Mouse (Mus musculus): Measurements from ENCODE around the gene Rom1.
"Not testable (repeated sequence)": the region's sequence is repeated elsewhere in the genome, so short reads cannot be mapped to it uniquely, and the experiment has no call there.

The Rom1 gene

DNA sequence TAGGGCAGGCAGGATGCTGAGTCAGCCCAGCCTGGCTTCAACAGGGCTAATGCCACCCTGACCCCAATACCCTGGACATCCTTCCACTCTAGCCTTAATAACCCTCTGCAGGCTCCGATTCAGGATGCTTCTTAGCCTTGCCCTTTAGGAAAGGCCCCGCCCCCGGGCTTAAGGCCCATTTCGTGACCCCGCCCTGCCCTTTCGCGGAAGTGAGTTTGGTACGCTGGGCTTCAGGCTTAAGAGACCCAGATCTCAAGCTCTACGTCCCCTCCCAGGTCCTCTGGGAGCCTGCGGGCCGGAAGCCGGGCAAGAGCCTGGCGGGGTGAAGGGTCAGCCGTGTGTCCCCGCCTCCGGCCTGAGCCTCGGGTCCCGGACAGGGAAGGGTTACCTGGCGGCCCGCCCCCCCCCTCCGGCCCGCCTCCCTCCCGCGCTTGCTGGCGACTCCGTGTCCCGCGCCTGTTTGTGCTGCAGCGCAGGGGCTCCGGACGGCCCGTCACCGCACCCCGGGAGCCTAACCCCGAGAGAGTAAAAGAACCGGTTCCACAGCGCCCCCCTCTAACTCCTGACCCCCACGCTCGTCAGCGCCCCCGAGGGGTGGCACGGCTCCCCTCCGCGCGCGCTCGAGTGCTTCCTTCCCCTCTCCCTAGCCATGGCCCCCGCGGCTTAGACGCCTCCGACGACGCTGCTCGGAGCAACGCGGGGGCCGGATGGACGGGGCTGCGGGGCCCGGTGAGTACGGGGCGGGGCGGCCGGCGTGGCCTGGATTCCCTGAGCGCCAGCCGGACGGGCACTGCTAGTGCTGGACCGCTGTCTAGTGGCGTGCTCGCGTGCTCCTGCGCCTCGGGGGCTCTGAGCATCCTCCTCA is at the start of gene Rom1, which contains the start of gene Eml3:
Rom1 (minus strand) TSS at position 133 of the 865 bp plus-strand sequence.
Eml3 (plus strand) TSS at position 329 of the 865 bp plus-strand sequence.
- DNase-seq, result peak; percentile 93

DNA sequence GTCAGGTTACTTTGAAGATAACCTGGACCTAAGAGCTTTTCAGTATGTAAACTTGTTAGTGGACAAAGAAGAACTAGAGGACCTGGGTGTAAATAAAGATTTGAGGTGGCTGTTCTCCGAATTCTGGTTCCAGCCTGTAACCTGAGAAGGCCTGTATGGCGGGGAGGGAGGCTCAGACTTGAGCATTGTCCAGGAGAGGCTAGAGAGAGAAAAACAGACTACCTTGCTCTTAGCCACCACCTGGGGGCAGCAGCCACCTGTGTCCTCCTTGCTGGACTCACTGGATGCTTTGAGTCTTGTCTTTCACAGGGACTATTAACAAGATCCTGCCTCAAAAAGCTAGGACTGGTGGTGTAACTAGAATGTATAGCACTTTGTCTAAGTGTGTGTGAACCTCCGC is 47.4 kb upstream of the Rom1 start:
- DNase-seq, result peak; percentile 47

DNA sequence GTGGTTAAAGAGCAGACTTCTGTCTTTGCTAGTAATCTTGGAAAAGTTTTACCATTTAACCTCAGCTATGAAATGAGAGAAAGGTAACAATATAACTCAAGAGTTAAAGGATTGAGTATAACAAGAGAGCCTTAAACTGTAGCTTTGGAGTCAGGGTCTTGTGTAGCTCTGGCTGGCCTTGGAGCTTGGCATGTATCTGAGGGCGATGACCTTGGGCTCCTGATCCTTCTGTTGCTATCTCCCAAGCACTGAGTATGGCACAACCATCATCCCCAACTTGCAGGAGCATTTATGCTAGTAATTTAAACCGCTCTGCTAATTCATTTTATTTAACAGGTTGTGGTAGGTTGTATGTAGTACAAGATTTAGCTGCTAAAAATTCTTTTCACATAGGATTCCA is 46.3 kb upstream of the Rom1 start:
- DNase-seq, result no peak

DNA sequence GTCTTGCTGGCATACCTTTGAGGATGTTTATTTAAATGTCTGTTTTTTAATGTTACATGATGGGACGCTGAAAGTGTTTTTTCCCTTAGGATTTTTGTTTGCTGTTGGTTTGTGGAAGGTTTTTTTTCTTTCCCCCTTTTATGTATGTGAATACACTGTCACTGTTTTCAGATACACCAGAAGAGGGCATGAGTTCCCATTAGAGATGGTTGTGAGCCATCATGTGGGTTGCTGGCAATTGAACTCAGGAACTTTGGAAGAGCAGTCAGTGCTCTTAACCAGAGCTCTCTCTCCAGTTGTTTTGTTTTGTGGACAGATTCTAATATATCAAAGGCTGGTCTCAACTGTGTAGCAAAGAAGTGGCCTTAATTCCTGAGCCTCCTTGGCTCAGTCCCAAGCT is 45.5 kb upstream of the Rom1 start:
- no peak for DNase-seq

DNA sequence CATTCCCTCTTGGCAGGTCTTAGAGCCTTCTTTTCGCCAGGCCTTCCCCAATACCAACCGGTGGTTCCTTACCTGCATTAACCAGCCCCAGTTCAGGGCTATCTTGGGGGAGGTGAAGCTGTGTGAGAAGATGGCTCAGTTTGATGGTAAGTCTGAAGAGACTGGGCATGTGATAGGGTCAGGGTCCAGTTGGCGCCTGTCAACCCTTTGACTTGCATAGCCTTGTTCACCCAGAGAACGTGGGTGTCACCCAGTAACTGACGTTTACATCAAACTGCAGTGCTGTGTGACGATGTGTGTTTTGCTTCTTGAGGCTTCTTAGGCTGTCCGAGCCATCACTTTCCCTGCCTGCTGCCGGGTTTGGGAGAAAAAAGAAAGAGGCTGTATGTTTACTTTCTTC is 43.3 kb upstream of the Rom1 start:
- not testable (repeated sequence) for DNase-seq

DNA sequence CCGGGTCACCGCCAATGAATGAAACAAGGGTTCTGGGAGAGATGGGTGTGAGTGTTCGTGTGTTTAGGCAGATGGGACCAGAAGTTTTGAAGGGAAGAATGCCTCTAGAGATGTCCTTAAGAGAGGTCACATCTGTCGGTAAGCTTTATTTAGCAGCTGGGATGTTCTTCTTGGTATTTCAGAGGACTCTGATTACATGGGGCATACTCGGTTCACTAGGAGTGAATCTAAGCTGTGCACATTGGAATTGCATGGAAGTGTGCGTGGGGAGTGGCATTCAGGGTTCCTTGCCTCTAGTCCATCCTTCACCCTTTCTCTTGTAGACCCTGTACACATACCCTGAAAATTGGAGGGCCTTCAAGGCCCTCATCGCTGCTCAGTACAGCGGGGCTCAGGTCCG is 38.7 kb upstream of the Rom1 start:
- no peak for DNase-seq

DNA sequence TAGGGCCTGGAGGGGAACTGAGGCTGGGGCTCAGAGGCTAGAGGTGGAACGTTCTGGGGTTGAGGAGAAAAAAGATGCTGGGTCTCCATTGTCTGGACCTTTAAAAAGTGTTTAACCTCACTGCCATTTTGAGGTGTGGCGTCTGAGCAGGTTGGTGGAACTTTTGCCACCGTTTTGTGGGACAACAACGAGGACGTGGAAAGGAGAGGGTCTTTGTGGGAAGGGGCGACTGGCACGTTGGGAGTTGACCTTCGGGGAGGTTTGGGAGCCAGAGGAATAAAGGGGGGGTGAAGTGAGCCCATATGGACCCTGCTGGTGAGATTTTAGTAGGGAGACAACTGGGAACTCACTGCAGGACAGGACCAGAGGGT is 38.2 kb upstream of the Rom1 start:
- DNase-seq, result no peak

DNA sequence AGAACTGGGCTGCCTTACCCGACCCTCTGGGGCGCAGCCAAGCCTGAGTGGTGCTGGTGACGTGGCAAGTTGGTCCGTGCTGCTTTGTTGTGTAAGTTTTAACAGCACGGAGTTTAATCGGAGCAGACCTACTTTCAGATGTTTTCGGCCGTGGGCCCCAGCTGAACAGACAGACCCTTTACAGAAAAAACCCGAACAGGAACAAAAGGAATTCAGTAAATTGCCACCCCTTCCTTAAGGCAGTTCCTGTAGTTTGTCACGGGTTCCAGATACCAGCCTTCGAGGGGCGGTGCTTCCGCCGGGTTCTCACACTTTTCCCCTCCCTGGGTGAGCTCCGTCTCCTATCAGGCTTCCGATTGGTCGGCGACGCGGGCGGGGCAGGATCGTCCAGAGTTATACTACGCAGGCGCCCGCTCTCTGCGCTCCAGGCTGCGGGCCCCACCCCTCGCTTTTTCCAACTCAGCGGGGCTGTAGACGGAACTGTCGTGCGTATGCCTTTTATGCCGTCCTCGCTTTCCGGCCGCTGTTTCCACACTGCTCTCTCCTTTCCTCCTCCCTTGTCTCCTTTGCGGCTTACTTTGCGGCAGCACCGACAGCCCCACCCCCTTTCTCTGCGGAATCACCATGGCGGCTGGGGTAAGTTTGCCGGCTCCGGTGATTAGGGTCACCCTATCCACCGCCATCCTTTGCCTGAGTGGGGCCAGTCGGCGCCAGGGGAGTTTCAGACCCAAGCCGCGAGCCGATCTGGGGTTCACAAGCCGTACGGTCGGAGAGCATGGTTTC is 37.6 kb upstream of the Rom1 start, which contains the start of gene Eef1g:
Eef1g (plus strand) TSS at position 452 of the 783 bp plus-strand sequence.
- DNase-seq, result peak; percentile 99

DNA sequence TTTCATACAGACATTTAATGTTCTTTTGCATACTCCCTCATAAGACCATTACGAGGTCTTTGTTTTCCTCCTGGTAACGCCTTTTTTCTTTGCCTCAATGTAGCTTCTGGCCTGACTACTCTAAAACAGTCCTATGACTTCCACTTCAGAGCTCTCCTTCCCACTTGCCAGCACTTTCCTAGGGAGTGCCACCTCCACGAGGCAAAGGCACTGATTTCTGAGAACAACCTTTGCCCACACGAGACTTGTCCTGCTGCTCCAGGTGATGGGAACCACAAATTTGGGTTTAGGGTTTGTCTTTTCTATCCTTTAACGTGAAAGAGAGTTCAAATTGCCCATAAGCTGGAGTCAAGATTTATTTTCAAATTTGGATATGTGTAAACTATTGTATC is 37.0 kb upstream of the Rom1 start:
- DNase-seq, result no peak

DNA sequence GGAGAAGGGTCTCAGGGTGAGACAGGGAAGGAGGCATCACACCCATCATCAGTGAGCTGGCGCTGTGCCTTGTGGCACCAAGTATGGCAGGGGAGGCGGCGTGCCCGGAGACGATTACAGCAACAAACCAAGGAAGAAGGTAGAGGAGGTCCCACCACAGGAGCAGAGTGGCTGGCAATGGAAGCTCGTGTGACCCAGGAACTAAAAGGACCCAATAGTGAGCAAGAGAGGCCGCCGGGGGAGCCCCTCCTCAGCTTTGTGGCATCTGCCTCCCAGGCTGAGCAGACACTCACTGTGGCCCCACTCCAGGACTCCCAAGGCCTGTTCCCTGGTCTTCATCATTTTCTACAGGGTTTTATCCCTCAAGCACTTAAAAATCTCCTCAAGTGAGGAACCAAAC is 36.6 kb upstream of the Rom1 start:
- peak; percentile 27 for DNase-seq

DNA sequence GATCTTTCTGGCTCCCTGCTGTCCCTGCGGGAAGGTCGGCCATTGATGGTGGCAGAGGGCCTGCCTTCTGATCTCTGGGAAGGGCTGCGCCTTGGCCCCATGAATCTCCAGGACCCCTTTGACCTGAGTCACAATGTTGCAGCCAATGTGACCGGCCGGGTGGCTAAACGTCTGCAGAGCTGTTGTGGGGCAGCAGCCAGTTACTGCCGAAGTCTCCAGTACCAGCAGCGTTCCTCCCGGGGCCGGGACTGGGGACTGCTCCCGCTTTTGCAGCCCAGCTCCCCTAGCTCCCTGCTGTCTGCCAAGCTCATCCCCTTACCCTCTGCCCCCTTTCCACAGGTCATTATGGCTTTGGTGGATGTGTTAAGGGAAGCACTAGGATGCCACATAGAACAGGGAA is 35.9 kb upstream of the Rom1 start:
- no peak for DNase-seq

DNA sequence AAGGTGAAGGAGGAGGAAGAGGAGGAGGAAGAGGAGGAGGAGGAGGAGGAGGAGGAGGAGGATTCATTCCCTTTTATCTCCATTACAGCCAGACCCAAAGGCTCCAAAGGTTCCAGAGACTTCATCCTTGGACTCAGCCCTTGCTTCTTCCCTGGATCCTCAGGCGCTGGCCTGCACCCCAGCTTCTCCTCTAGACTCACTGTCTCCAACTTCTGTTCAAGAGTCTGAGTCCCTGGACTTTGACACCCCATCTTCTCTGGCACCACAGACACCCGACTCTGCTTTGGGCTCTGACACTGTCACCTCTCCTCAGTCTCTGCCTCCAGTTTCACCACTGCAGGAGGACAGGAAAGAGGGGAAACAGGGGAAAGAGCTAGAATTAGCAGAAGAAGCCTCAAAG is 33.1 kb upstream of the Rom1 start:
- DNase-seq, result no peak

DNA sequence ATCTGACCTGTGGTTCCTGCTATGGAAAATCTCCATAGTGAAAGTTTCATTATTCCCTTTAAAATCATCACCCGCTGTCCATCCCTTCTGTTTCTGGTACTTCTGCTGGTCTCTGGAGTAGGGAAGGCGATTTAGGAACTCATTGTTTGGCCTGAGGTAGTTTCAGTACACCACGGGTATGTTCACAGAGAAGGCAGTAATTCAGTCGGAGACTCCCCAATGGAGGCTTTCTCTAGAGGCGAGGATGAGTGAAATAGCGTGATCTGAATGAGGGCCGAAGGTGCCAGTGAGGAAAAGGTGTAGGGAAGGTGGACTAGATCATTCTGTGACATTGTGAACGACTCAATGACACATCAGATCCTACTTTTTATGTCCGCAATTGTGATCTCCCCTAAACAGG is 25.0 kb upstream of the Rom1 start:
- DNase-seq, result no peak

DNA sequence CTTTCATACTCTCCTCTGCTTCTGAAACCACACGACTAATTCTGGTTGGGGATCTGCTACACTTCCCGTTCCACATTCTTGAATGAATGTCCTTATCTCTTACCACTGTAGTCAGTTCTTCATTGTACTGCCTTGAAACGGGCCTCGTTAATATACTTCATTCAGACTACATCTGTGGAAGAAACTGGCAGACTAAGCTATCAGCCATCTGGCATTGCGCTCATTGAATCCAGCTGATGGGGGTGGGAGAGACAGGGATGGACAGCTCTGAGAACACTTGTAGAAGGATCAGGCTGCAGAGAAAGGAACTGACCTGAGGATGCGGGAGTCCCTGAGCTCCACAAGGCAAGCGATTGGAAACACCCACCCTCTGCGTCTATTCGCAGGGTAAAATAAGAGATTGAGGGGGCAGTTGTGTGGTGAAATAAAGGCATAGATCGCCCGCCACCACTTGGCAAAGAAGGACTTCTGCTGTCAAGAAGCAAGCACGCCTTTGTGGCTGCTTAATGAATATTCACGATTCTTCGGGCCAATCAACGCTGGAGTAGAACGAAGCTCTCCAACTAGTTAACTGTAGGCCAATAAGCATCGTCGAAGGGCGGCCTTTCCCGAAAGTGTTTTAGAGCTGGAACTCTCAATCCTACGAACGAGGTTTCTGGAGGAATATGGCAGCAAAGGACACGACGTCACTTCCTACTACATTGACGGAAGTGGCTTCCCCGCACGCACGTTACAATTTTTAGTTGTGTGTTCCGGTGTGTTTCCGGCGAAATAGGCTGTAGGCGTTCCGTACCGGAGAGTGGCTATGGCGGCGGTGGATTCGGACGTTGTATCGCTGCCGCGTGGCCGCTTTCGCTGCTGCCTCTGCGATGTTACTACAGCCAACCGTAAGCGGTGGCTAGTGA is 24.2 kb upstream of the Rom1 start, which contains the start of gene Tut1:
Tut1 (plus strand) TSS at position 713 of the 905 bp plus-strand sequence.
- DNase-seq, result peak; percentile 90

DNA sequence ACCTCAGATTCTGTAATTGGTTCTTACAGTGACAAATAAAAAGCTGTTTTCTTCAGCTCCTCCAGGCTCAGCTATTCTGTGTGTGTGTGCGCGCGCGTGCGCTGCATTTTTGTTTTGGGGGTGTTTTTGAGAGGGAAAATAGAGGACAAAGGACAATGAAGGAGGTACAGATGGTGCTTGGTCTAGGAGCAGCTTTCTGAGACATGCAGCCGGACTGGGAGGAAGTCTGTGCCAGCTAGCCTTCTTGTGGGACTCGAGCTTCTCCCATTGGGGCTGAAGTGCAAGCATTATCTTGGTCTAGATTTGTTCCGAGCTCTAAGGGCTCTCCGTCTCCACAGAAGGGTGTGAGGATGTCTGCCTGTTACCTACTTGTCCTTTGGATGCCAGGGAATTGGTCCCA is 23.1 kb upstream of the Rom1 start:
- DNase-seq, result no peak

DNA sequence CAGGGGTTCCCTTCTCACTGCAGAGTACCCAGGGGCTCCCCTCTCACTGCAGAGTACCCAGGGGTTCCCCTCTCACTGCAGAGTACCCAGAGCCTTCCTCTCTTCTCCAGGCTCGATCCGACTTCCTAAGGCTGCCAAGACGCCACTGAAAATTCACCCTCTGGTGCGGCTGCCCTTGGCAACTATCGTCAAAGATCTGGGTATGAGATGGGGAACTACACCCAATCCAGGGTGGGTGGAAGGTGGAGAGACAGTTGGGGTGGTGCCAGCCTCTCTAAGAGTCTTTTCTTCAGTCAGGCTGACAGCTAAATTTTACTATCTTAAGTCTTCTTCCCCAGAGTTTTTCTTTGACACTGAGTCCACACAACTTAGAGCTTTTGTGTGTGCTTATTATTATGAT is 21.0 kb upstream of the Rom1 start:
- no peak for DNase-seq

DNA sequence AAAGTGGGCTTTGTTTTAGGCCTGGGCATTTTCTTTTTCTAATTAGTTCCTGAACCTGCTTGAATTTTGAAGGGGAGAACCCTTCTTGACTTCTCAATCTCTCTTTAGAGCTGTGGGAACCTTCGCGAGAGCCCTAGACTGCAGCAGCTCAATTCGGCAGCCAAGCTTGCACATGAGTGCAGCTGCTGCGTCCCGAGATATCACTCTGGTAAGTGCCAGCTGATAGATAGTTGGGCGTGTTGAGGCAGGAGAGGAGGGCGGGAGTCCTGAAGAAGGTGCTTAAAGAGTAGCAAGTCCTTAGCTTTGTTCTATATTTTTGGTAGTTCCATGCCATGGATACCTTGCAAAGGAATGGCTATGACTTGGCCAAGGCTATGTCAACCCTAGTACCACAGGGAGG is 17.8 kb upstream of the Rom1 start:
- DNase-seq, result no peak

DNA sequence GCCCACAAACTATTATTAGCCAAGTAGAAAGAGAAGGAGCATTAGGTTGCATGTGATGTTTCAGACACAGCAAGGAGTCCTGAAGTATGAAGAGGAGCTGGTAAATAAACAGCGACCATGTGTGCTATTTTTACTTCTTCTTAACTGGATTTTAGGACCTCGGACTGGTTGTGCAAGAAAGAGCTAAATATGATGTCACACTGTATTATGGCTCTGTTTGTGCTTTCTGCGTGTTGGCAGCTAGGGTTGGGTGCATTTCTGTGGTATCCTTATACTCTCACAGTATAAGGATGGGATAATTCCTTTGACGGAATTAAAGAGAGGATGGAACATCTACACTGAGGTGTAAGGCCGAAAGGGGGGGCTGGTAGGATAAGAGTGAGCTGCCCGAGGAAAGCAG is 16.1 kb upstream of the Rom1 start:
- no peak for DNase-seq

DNA sequence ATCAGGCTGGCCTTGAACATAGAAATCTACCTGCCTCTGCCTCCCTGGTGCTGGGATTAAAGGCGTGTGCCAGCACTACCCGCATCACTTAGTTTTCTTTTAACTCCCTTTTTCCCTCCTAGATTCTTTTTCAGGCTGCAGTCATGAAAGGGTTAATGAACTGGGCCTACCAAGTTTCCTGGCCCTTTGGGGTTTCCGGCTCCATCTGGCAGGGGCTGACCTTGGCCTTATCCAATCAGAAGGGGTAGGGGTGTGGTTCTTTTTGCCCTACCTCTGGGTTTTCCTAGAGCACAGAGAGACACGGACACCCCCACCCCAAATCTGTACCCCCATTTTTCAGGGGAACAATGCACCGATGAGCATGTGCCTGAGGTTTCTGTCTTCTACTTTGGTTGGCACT is 15.6 kb upstream of the Rom1 start:
- peak; percentile 72 for DNase-seq

DNA sequence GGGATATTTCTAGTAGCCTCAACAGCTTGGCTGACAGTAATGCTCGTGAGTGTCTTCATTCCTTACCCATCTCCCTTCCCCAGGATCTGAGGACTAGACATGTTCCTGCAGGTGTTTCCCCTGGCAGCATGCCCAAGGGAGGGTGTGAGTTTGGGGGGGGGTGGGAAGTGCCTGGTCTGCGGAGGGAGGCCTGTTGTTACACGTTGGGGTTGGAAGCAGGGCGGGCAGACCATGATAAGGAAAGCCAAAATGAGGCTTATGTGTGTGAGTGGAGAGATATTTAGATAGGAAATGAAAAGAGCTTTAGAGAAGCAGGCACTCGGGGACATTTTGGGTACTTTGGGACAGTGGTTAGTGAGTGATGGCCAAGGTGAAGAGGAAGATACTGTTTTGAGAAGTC is 14.9 kb upstream of the Rom1 start:
- no peak for DNase-seq

DNA sequence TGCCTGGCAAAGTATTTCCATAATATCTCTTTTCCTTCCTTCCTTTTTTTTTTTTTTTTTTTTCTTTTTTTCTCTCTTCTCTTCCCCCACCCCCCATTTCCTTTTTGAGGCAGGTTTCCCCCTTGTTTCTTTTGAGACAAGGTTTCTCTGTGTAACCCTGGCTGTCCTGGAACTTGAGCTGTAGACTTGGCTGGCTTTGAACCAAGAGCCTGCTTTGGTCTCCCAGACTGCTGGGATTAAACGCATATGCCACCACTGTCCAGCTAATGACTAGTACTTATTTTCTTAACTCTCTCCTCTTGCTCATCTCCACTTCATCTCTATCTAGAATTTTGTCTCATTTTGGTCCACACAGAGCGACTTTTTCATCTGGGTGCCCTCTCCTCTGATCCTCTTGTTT is 13.9 kb upstream of the Rom1 start:
- DNase-seq, result no peak

DNA sequence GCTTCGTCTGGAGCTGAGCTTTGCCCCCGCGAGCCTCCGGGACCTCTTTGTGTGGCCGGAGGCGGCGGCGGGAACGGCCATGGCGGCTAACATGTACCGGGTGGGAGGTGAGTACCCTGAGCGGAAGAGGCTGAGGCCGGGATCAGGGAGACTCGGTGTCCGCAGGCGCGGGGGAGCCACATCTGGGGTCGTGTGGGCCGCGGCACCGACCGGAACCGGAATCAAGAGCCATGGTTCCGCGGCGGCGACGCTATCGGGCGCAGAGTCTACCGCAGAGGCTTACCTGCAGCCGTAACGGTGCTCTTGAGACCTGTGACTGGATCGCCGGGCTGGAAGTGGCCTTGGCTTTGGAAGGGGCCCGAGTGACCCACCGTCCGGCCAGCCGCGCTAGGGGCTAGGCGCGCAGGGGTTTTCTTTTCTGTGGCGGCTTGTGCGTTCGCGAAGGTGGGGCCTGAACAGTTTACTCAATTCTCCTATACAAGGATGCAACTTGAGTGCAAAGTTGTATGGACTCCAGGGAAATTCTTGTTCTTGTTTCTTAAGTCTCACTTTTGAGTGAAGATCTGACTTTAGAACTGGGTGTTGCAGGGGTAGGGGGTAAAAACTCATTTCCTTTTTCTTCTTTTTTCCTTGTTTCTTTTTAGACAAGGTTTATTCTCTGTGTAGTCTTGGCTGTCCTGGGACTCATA is 13.3 kb upstream of the Rom1 start:
- no peak for DNase-seq

Data from thymus, postnatal 14 days (tissue).